Mouse (Mus musculus) forebrain, embryonic 15.5 days (tissue): ENCODE results near the gene Pdcd7. TPM values are rescaled to one million over a fixed set of nuclear protein-coding genes. Genes with fewer than 3 reads are reported as not detected.

Source experiments
- ATAC-seq: fragments of 200-750 bp; cut with Nextera tagmentation; replicated peaks from 2 replicates; pipeline ENCODE4 v1.8.0; 2017; ENCODE audit warnings: mild to moderate bottlenecking, moderate TSS enrichment, moderate library complexity
- H3K27ac ChIP-seq: fragments of 300-500 bp; sonication (generic); replicated peaks from 2 replicates; pipeline ENCODE4 v1.5.1; 2015; ENCODE audit warnings: mild to moderate bottlenecking, inconsistent platforms
- H3K27me3 ChIP-seq: fragments of 300-500 bp; sonication (generic); 2 replicates; pipeline ENCODE4 v1.6.1; 2015; ENCODE audit warnings: inconsistent platforms
- H3K36me3 ChIP-seq: fragments of 300-500 bp; sonication (generic); 2 replicates; pipeline ENCODE4 v1.6.1; 2015; ENCODE audit warnings: mild to moderate bottlenecking, inconsistent platforms
- H3K4me1 ChIP-seq: fragments of 300-500 bp; sonication (generic); 2 replicates; pipeline ENCODE4 v1.6.1; 2015; ENCODE audit warnings: inconsistent platforms
- H3K4me2 ChIP-seq: fragments of 300-500 bp; sonication (generic); replicated peaks from 2 replicates; pipeline ENCODE4 v1.6.1; 2015; ENCODE audit warnings: mild to moderate bottlenecking, inconsistent platforms
- H3K4me3 ChIP-seq: fragments of 300-500 bp; sonication (generic); 2 replicates; pipeline ENCODE4 v1.5.1; 2015; ENCODE audit warnings: mild to moderate bottlenecking, inconsistent platforms
- H3K9ac ChIP-seq: fragments of 300-500 bp; sonication (generic); replicated peaks from 2 replicates; pipeline ENCODE4 v1.6.1; 2015; ENCODE audit warnings: mild to moderate bottlenecking, inconsistent platforms
- H3K9me3 ChIP-seq: fragments of 300-500 bp; sonication (generic); 2 replicates; pipeline ENCODE4 v1.6.1; 2016; ENCODE audit warnings: inconsistent platforms
- WGBS: fragments of 180-500 bp; shearing (Covaris S2); methylation state at CpG from one replicate; pipeline ENCODE4 v1.1.7; 2015; ENCODE audit warnings: mixed read lengths; 5-methylcytosine and 5-hydroxymethylcytosine counted together
- polyA plus RNA-seq: library from polyadenylated mRNA; unstranded; fragments of >200 nt; fragmentation: Nextera tagmentation; extraction: Ambion mirVana; gene quantifications from 2 replicates; pipeline ENCODE4 v1.2.1, GENCODE M21; 2015

Pdcd7 gene
- polyA plus RNA-seq, 1 experiment from 2014 or later = 10.3 TPM

DNA sequence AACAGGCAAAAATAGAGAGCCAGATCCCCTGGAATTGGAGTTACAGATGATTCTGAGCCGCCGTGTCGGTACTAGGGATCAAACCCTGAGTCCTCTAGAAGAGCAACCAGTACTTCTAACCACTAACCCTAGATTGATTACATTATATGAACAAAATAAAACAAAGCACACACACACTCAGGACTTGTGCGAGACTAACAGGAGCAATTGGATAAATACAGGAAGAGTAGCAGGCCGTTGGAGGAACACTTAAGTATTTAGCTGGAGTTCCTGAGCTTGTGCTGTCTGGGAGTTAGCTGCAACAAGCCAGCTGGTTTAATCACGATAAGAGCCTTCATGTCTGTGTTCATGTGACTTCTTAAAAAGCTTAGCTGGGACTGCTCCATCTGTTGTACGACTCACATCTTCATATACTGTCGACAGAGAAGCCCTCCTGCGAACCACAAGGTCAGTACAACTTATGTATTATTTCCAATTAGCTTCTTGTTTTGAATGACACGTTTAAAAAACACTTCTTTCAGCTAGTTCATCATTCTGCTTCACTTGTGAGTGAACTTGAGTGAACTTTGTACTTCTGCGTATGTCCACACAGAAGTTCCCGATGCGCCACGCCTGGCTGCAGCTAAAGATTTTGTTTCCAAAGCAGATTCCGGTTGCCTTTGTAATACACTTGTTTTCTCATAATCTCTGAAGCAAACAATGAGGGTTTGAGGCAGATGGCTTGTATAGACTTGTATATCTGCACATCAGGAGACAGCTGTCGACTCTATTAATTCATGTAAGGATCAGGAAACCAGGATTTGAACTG lies 14.9 kb downstream of the Pdcd7 start, which contains the start of gene Ubap1l:
Ubap1l (plus strand) TSS at position 401 of the 808 bp plus-strand sequence.
- no peak for ATAC-seq
- 90% methylated on average over 16 of the region's 16 CpGs for WGBS
- Histone ChIP-seq H3K36me3 (peaks cover 58% of the 10 kb centered on the region), H3K4me3 (no peak within 1 kb of the TSS), H3K9me3 (no peaks in the 10 kb centered on the region), H3K4me1 (no peaks in the 10 kb centered on the region), H3K9ac (no peak within 1 kb of the TSS), H3K4me2 (no peak within 1 kb of the TSS), H3K27ac (no peak within 1 kb of the TSS), H3K27me3 (no peaks in the 10 kb centered on the region)

DNA sequence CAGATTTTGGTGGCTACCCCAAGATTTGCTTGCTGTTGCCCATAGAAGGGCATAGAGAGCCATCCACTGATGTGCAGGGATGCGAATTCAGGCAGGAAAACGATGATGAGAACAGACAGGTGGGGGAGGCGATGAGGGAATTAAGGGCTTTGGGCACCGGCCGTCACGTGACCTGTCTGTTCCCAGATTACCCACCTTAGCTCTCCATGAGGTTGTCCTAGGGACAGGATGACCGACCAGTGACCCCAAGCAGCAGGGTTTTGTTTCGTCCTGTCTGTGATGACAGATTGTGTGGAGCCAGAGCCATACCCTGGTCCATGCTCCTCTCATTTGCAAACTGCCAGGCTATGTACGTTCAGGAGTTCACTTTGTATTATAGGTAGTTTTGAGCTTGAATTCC lies 17.8 kb downstream of the Pdcd7 start:
- Histone ChIP-seq H3K9ac (no peak overlapping the region), H3K4me1 (0 out of 2 replicates have a peak, but pooled peaks cover 5% of the 10 kb centered on the region), H3K27me3 (no peaks in the 10 kb centered on the region), H3K4me3 (no peak overlapping the region), H3K9me3 (no peaks in the 10 kb centered on the region), H3K36me3 (peaks cover 36% of the 10 kb centered on the region), H3K4me2 (no peak overlapping the region), H3K27ac (no peak overlapping the region)
- 75% methylated on average over 9 of the region's 9 CpGs for WGBS
- no peak for ATAC-seq

DNA sequence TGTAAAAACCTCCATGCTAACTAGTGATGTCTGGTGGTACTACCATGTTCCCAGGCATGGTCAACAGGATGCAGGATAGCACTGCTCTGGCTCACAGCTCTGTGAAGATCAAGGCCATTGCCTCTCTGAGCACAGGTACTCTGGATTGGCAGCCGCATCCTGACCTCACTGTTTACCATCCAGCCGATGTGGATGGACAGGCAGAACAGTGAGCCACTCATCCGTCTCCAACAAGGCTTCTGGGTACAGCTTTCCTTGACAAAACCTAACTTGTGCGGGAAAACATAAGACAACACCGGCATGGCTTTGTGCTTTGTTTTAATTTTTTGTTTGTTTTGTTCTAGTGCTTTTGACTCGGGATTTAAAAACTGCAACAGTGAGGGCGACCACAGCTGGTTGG lies 19.8 kb downstream of the Pdcd7 start:
- Histone ChIP-seq H3K27me3 (no peaks in the 10 kb centered on the region), H3K4me1 (0 out of 2 replicates have a peak, but pooled peaks cover 5% of the 10 kb centered on the region), H3K36me3 (peaks cover 18% of the 10 kb centered on the region), H3K9me3 (no peaks in the 10 kb centered on the region), H3K4me3 (no peak overlapping the region), H3K4me2 (no peak overlapping the region), H3K9ac (no peak overlapping the region), H3K27ac (no peak overlapping the region)
- ATAC-seq = no peak
- 91% methylated on average over 7 of the region's 7 CpGs for WGBS

DNA sequence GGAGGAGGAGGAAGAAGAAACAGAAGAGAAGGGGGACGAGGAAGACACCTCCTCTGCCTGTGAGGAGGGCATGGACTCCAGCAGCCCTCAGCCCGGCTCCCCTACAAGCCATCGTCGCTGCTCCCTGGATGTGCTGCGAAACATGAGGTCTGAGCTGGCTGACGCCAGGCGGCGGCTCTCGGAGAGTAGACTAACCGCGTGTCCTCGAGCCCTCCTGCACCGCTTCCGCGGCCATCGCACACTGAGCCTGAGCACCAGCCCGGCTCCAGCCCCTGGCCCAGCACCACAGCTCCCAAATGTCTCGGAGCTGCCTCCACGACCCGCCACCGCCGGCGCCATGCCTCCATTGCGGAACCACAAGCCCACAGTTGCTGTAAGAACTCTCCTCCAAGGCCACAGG lies 25.9 kb downstream of the Pdcd7 start:
- peaks cover 2% of the 10 kb centered on the region; the same call in 1 of the 2 replicates for H3K36me3 ChIP-seq
- no peak overlapping the region for H3K9ac ChIP-seq
- H3K27ac ChIP-seq = no peak overlapping the region
- no peaks in the 10 kb centered on the region for H3K9me3 ChIP-seq
- H3K4me2 ChIP-seq = no peak overlapping the region
- H3K4me1 ChIP-seq = 0 out of 2 replicates have a peak, but pooled peaks cover 5% of the 10 kb centered on the region
- no peak for ATAC-seq
- WGBS = 81% methylated on average over 24 of the region's 24 CpGs
- H3K27me3 ChIP-seq = no peaks in the 10 kb centered on the region
- H3K4me3 ChIP-seq = no peak overlapping the region

DNA sequence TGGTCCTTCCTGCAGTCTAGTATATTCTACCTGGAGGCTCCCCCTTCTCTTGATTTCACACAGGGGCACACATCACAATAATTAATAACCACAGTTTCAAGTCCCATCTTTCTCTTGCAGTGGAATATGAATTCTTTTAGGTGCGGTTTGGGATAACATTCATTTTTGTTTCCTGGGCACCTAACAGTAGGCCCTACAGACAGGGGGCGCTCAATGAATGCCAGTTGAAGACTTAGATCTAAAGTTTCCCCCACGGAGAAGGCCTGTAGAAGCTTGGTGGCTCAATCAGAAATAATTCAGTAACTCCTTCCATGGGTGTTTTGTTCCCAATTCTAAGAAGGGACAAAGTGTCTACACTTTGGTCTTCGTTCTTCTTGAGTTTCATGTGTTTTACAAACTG lies 26.5 kb downstream of the Pdcd7 start:
- Histone ChIP-seq H3K27me3 (no peaks in the 10 kb centered on the region), H3K4me1 (no peaks in the 10 kb centered on the region), H3K9ac (no peak overlapping the region), H3K4me3 (no peak overlapping the region), H3K9me3 (no peaks in the 10 kb centered on the region), H3K27ac (no peak overlapping the region), H3K36me3 (peaks cover 2% of the 10 kb centered on the region; the same call in 1 of the 2 replicates), H3K4me2 (no peak overlapping the region)
- ATAC-seq = no peak
- 74% methylated on average over 4 of the region's 4 CpGs for WGBS

DNA sequence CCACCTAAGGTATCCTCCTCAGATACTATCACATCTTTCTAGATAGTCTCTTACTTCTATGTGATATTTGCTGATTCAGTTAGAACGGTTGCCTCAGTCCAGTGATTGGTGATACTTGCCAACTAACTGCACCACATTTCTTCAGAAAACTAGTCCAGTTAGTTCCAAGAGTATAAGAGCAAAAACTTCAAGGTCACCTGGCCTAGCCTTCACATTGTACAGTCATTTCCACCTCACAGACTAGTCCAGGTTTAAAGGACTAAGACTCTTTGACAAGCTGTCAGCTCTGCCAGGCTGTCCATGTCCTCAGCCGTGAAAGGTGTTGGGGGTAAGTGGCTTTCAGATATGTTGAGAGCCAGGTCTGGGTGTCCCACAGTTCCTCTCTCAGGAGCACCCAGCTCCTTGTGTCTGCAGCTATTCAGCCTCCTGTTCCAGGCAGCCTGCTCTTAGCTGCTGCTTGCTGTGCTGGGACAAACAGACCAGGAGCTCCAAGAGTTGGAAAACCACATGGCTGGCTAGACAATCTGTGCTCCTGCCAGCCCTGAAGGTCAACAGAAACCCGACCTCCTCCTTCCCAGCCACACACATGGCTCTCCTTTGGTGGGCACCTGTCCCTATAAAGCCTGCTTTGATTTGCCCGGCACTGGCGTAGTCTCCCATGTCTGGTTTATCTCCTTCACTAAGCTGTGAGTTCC lies 28.7 kb downstream of the Pdcd7 start:
- H3K27ac ChIP-seq = no peak overlapping the region
- H3K4me3 ChIP-seq = no peak overlapping the region
- no peaks in the 10 kb centered on the region for H3K4me1 ChIP-seq
- peaks cover 2% of the 10 kb centered on the region; the same call in 1 of the 2 replicates for H3K36me3 ChIP-seq
- 85% methylated on average over 5 of the region's 5 CpGs for WGBS
- no peak overlapping the region for H3K4me2 ChIP-seq
- no peak for ATAC-seq
- no peaks in the 10 kb centered on the region for H3K9me3 ChIP-seq
- H3K9ac ChIP-seq = no peak overlapping the region
- H3K27me3 ChIP-seq = no peaks in the 10 kb centered on the region

DNA sequence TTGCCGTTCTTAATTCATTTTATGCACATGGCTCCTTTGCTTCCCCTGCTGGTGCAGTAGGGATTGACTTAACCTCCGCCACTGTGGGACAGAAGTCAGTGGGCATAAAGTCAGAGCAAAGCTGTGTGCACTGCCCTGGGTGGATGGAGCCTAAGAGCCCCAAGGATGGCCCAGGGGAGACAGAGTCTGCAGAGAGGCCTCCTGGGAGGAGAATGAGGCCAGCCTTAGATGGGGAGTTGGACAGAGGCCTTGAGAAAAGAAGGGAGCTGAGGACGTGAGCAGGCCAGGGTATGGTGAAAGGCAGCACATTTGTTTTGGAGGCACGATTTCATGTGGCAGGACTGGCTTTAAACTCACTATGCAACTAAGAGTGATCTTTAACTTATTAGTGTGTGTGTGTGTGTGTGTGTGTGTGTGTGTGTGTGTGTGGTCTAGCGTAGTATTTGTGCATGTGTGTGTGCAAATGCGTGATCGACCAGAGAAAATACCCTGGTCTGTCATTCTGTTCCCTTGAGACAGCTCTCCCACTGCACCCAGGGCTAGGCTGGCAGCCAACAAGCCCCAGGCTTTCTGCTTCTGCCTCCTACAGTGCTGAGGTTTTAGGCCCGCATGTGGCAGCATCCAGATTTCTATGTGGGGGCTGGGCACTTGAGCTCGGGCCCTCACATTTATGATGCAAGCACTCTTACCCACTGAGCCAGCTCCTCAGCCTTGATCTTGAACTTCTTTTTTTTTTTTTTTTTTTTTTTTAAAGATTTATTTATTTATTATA lies 29.4 kb downstream of the Pdcd7 start:
- Histone ChIP-seq H3K27me3 (no peaks in the 10 kb centered on the region), H3K27ac (no peak overlapping the region), H3K4me3 (no peak overlapping the region), H3K9ac (no peak overlapping the region), H3K36me3 (peaks cover 2% of the 10 kb centered on the region; the same call in 1 of the 2 replicates), H3K4me1 (no peaks in the 10 kb centered on the region), H3K4me2 (no peak overlapping the region), H3K9me3 (no peaks in the 10 kb centered on the region)
- no peak for ATAC-seq
- 71% methylated on average over 9 of the region's 9 CpGs for WGBS

DNA sequence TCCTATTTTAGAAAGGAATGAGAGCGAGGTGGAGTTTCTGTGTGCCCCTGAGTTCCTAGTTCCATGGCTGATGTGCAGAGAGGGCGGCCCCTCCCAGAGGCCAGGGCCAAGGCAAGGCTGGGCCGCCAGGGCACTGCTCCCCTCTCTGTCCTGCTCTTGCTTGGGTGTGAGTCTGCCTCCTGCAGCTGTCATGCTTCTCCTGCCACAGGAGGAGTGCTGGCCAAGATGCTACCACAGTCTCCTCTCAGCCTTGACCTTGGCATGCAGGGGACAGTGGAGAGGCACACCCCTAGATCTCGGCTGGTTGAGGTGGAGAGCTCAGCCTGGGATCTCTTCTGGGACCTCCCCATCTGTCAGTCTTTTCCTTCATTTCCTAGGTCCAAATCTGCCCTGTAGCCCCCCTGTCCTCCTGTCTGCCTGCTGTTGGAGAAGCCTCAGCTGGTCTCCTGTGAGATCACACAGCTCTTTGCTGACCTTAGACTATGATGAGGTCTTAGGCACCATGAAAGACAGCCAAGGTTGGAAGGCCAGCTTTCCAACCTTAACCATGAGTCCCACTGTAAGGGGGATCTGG lies 35.2 kb downstream of the Pdcd7 start:
- Histone ChIP-seq H3K36me3 (no peaks in the 10 kb centered on the region), H3K27ac (no peak overlapping the region), H3K4me1 (no peaks in the 10 kb centered on the region), H3K9me3 (no peaks in the 10 kb centered on the region), H3K4me2 (no peak overlapping the region), H3K4me3 (no peak overlapping the region), H3K27me3 (no peaks in the 10 kb centered on the region), H3K9ac (no peak overlapping the region)
- 79% methylated on average over 4 of the region's 4 CpGs for WGBS
- ATAC-seq = no peak

DNA sequence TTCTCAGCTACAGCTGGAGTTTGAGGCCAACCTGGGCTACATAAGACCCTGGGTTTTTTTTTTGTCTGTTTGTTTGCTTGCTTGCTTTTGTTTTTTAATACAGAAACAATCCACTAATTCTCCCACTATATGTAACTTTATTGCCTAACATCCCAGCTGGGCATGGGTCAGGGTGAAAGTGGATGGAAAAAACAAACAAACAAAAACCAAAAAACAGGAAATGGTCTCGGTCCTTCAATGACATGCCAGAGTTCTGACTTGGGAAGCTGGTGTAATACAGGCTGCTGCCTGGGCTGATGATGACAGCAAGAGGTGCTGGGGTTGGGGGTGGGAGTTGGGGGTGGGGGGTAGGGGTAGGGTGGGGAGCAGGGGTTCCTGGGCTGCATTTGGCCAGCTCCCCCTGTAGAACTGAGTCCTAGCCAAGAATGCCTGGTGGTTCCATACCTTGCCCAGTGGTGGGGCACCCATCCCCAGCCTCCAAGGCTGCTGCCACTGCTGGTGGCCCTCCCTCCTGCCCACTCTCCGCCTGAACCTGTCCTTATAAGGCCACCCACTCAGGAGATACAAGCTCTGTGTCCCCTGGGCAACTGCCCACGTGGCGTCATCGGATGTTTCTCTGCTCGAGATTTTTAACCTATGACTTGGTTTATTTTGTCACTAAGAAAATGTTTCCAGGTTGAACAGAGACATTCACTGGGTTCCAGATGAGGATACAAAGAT lies 36.3 kb downstream of the Pdcd7 start:
- H3K4me3 ChIP-seq = no peak overlapping the region
- ATAC-seq = no peak
- no peak overlapping the region for H3K27ac ChIP-seq
- no peaks in the 10 kb centered on the region for H3K36me3 ChIP-seq
- no peaks in the 10 kb centered on the region for H3K9me3 ChIP-seq
- no peaks in the 10 kb centered on the region for H3K4me1 ChIP-seq
- H3K4me2 ChIP-seq = no peak overlapping the region
- no peaks in the 10 kb centered on the region for H3K27me3 ChIP-seq
- no peak overlapping the region for H3K9ac ChIP-seq
- 78% methylated on average over 6 of the region's 6 CpGs for WGBS

DNA sequence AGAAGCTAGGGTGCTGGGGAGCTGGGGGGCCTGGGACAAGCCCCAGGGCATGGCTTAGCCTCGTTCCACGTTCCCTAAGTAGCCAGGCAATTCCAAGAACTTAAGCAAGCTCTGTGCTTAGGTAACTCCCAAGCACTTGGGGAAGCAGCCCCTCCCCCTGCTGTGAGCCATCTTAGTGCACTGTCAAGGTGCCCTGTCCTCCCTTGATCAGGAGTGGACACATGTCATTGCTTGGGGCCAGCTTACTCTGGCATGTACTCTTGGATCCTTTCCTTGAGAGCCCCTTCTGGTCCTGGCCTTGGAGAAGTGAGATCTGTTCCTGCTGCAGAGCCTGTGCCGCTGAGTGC lies 36.8 kb downstream of the Pdcd7 start:
- H3K36me3 ChIP-seq = no peaks in the 10 kb centered on the region
- no peaks in the 10 kb centered on the region for H3K4me1 ChIP-seq
- H3K4me2 ChIP-seq = no peak overlapping the region
- WGBS = 60% methylated on average over 3 of the region's 3 CpGs
- H3K9ac ChIP-seq = no peak overlapping the region
- H3K4me3 ChIP-seq = no peak overlapping the region
- ATAC-seq = no peak
- no peaks in the 10 kb centered on the region for H3K27me3 ChIP-seq
- H3K9me3 ChIP-seq = no peaks in the 10 kb centered on the region
- no peak overlapping the region for H3K27ac ChIP-seq

DNA sequence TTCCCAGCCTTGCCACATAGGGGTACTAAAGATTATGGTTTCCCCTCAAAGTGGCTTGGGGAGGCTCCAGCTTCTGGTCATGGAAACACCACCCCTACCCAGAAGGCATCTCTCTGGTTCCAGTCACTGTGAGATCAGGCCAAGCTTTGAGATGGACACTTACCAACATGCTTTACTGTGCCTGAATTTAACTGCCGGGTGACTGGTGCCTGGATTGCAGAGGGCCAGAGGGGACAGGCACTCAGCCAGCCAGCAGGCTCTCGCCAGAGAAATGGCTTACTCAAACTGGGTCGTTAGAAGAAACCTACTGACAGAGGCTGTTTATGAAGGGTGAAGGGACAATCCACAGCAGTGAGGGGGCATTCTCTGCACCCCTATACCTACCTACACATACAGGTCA lies 38.4 kb downstream of the Pdcd7 start:
- H3K9me3 ChIP-seq = no peaks in the 10 kb centered on the region
- no peaks in the 10 kb centered on the region for H3K36me3 ChIP-seq
- no peaks in the 10 kb centered on the region for H3K4me1 ChIP-seq
- no peak overlapping the region for H3K4me3 ChIP-seq
- no peak overlapping the region for H3K9ac ChIP-seq
- H3K4me2 ChIP-seq = no peak overlapping the region
- ATAC-seq = no peak
- no peak overlapping the region for H3K27ac ChIP-seq
- 56% methylated on average over 3 of the region's 3 CpGs for WGBS
- peaks cover under 1% of the 10 kb centered on the region; the same call in 1 of the 2 replicates for H3K27me3 ChIP-seq
